Mouse (Mus musculus) stomach, postnatal 0 days (tissue): Measurements from ENCODE around the gene Gm20458.

Experiments used
- CTCF ChIP-seq: IDR thresholded peaks from 2 replicates; pipeline ENCODE4 v1.5.1; 2016; ENCODE audit warnings: antibody characterized with exemption, low read depth, mild to moderate bottlenecking, moderate library complexity
- EP300 ChIP-seq: optimal IDR thresholded peaks from 2 replicates; pipeline ENCODE3; 2016; ENCODE audit warnings: antibody characterized with exemption

GRCm38 (mm10) chr2:164439001-164439421 is 21.8 kb upstream of the Gm20458 start:
- TF ChIP-seq CTCF = no peak
- TF ChIP-seq EP300 = no peak
